Mouse (Mus musculus): Measurements from ENCODE around the gene Slc1a2. TPM values are rescaled to one million over a fixed set of nuclear protein-coding genes. Genes with fewer than 3 reads are reported as not detected.

Slc1a2 gene
- polyA plus RNA-seq, 1 experiment from 2014 or later: 18.8 TPM

DNA sequence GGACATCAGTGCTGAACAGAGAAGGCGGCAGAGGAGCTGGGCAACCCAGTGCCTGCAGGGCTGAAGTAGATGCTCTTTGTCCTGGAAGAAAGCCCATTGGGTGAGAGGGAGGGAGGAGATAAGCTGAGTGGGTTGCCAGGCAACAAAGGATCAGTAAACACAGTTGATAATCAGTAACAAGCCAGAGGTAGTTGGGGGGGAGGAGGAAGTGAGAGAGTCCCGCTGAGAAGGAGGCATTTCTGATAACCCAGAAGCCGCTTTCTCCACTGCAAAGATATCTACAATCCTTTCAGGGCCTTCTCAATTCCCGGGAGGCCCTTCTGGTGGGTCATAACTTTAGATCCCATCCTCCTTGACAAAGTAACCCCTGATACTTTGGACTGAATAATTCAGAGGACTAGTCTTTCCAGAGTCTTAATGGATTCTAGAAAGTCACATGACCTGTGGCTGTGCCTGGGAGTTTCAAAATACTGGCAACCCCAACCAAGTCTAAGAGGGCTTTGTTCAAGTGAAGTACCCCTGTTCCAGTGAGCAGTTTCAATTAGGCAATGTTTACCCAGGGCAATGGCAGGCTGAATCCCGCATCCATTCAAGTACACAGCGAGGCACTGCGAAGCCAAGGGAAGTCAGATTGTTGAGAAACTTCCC, 86.9 kb downstream of the Slc1a2 start:
- H3K4me2 ChIP-seq: peak overlapping the region; percentile 16; the same call in 1 of the 2 replicates
- peak; percentile 97 for ATAC-seq (ENCODE audit: low read depth)

DNA sequence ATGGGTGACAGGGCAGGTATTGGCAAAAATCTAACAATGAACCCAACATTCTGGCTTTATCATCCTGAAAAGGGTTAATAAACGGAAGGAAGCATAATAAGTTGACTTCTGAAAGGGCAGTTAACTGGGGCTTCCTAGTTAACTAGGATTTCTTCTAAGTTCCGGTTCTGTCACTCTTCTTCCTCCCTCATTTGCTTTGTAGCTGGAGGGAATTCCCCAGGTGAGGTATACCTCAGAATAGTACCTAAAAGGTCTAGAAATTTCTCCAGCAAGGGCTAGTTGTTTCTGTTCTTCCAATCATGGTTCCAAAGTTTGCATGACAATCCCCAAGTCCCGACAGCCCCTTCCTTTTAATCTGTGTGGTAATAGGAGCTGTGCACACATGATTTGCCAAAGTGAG, 89.3 kb downstream of the Slc1a2 start:
- peaks cover 27% of the 10 kb centered on the region for H3K36me3 ChIP-seq
- no peak overlapping the region for H3K27ac ChIP-seq (replicated peaks)
- no peaks in the 10 kb centered on the region for H3K9me3 ChIP-seq
- WGBS: 85% methylated on average over 3 of the region's 3 CpGs
- H3K4me3 ChIP-seq: no peak overlapping the region
- no peak for ATAC-seq (ENCODE audit: low read depth)
- H3K4me2 ChIP-seq: no peak overlapping the region
- H3K9ac ChIP-seq: no peak overlapping the region
- no peaks in the 10 kb centered on the region for H3K27me3 ChIP-seq
- peaks cover 19% of the 10 kb centered on the region for H3K4me1 ChIP-seq (replicated peaks)

More for the DNA sequence above, 86.9 kb downstream of the Slc1a2 start:
- H3K36me3 ChIP-seq: peaks cover 22% of the 10 kb centered on the region
- 13% methylated on average over 7 of the region's 7 CpGs for WGBS
- H3K27me3 ChIP-seq: no peaks in the 10 kb centered on the region
- peaks cover 19% of the 10 kb centered on the region for H3K4me1 ChIP-seq (replicated peaks)
- H3K4me3 ChIP-seq: no peak overlapping the region
- peak overlapping the region; percentile 55 for H3K27ac ChIP-seq (replicated peaks)
- H3K9me3 ChIP-seq: no peaks in the 10 kb centered on the region
- H3K9ac ChIP-seq: no peak overlapping the region

DNA sequence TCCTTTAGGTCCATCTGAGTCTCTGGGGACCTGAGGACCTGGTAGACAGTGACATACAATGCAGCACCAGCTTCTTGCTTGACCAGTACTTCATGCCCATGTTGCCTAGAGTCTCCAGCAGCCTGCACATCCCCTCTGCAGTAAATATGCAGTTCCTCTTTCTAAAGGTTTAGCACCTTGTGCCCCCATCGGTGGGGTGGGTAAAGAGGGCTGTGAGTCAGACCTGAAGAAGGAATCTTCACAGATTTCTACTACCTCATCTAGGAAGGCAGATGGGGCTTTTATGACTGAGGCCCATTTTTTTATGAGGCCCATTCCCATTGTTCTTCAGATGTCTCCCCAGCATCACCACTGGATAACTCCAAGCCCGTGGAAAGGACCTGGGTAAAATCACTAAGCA, 91.5 kb downstream of the Slc1a2 start:
- Histone ChIP-seq H3K9ac (no peak overlapping the region), H3K4me1 (replicated peaks) (peaks cover 14% of the 10 kb centered on the region), H3K9me3 (no peaks in the 10 kb centered on the region), H3K27me3 (no peaks in the 10 kb centered on the region), H3K4me2 (no peak overlapping the region), H3K4me3 (no peak overlapping the region), H3K27ac (replicated peaks) (no peak overlapping the region), H3K36me3 (peaks cover 27% of the 10 kb centered on the region)
- WGBS: 59% methylated on average over 2 of the region's 2 CpGs
- no peak for ATAC-seq (ENCODE audit: low read depth)

DNA sequence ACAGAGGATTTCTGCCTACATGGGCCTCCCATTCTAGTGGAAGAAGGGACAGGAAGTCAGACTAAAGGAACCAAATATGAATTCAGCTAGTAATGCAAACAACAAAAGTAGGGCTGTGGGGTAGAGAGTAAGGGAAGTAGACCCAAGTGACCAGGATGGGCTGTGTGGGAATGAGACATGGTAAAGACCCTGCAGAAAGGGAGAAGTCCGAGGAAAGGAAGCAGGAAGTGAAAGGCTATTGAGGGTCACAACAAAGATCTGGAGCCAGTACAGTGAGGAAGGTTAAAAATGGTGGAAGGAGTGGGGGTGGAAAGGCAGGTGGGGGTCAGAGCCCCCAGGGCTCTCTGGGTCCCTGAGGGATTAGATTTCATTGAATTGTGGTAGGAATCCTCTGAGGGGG, 93.4 kb downstream of the Slc1a2 start:
- Histone ChIP-seq H3K9ac (no peak overlapping the region), H3K9me3 (no peaks in the 10 kb centered on the region), H3K27me3 (no peaks in the 10 kb centered on the region), H3K27ac (replicated peaks) (no peak overlapping the region), H3K4me2 (no peak overlapping the region), H3K4me1 (replicated peaks) (0 out of 2 replicates have a peak, but pooled peaks cover 3% of the 10 kb centered on the region), H3K36me3 (peaks cover 33% of the 10 kb centered on the region), H3K4me3 (no peak overlapping the region)
- ATAC-seq (ENCODE audit: low read depth): no peak
- WGBS: 86% methylated on average over 1 of the region's 1 CpGs

DNA sequence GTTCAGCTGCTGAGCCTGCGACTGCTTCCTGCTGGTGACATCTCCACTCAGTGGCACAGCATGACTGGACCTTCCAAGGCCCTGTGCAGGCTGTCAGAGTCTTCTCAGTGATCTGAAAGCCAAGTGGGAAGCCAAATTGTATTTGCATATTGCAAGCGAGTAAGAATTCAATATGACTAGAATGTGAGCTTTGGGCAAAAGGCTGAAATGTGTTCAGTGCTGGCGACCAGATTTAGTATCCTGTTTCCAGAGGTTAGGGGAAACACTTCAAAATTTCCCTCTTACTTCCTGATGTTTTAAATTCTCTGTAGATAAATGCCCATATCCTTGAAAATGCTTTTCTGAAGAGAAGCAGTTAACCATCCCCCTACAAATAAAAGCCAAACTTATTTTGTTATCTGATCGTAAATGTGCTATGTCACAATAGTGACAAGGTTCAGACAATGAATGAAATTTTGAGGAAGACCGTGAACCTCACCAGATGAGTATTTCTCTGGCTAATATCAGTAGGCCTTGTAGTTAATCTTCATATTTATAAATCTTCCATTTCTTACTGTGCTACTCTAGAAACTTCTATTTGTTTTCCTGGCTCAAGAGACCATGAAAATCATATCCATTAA, 98.9 kb downstream of the Slc1a2 start:
- Histone ChIP-seq H3K36me3 (peaks cover 56% of the 10 kb centered on the region), H3K4me3 (no peak overlapping the region), H3K4me1 (replicated peaks) (0 out of 2 replicates have a peak, but pooled peaks cover 3% of the 10 kb centered on the region), H3K4me2 (no peak overlapping the region), H3K27me3 (no peaks in the 10 kb centered on the region), H3K27ac (replicated peaks) (no peak overlapping the region), H3K9me3 (no peaks in the 10 kb centered on the region), H3K9ac (no peak overlapping the region)
- no peak for ATAC-seq (ENCODE audit: low read depth)
- WGBS: 88% methylated on average over 5 of the region's 5 CpGs

DNA sequence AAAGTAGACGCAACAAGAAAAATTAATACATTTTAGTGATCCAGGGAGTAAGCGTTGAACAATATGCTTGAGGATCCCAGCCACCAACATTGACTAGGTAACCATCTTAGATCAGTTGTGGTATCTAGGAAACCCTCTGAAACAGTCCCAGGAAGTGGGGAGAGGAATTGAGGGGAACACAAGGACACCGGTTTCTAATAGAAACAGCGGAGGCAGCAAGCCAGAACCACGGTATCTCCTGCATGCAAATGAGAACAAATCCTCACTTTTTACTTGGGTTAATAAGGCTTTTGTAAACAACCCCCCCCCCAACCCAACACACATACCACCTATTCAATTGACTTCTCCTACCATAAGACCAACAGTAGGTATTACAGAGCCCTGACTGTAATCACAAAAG, 101.0 kb downstream of the Slc1a2 start:
- 90% methylated on average over 5 of the region's 5 CpGs for WGBS
- Histone ChIP-seq H3K27me3 (no peaks in the 10 kb centered on the region), H3K4me3 (no peak overlapping the region), H3K9ac (no peak overlapping the region), H3K4me2 (no peak overlapping the region), H3K27ac (replicated peaks) (no peak overlapping the region), H3K4me1 (replicated peaks) (no peaks in the 10 kb centered on the region), H3K36me3 (peaks cover 72% of the 10 kb centered on the region), H3K9me3 (no peaks in the 10 kb centered on the region)
- ATAC-seq (ENCODE audit: low read depth): no peak

DNA sequence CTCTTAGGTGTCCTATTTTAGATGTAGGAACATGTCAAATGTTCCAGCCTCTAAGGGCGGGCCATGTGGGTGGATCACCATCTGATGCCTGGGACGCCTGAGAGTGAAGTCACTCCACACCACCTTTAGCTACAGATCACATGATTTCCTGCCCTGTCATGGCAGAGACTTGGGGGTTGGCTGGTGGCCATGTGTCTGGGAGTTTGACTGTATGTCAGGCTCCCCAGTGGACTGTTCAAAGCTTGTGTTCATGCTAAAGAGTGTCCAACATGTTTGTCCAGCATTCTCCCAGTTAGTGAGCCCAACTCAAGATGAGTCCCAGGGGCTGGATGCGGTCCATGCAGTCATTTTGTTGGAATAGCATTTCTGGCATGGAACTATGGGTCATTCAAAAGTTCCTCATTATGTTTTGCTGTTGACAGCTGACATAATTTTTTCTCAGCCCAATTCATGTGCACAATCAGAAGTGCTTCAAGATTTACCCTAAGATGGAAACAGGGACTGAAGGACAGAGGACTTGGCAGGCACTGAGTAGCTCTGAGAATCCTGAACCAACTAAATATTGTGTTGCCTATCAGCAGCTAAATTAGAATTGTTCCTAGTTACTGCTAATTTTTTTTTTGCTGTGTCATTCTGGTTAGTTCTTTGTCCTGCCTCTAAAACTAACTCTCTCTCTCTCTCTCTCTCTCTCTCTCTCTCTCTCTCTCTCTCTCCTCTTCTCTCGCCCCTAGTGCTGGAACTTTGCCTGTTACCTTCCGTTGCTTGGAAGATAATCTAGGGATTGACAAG, 102.0 kb downstream of the Slc1a2 start:
- H3K36me3 ChIP-seq: peaks cover 79% of the 10 kb centered on the region

DNA sequence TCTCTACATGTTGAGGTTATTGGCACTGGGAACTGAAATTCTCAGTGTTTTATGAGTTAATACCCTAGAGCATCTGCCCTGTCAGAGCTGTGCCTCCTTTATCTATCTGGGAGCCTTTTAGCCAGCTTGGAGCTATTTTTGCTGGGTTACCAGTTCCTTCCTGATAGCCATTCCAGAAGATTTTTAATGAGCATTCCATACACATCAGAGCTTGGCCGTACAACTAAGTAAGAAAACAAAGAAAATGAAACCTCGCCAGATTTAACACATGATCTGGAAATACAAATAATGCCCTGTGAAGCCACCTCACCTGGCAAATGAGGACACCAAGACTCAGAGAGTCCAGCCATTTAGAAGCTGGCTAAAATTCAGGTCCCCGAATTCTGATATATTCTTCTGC, 104.7 kb downstream of the Slc1a2 start:
- Histone ChIP-seq H3K4me2 (no peak overlapping the region), H3K9ac (no peak overlapping the region), H3K4me1 (replicated peaks) (no peaks in the 10 kb centered on the region), H3K36me3 (peaks cover 86% of the 10 kb centered on the region), H3K9me3 (no peaks in the 10 kb centered on the region), H3K4me3 (no peak overlapping the region), H3K27me3 (no peaks in the 10 kb centered on the region), H3K27ac (replicated peaks) (no peak overlapping the region)
- 85% methylated on average over 3 of the region's 3 CpGs for WGBS
- ATAC-seq (ENCODE audit: low read depth): no peak

More for the DNA sequence above, 102.0 kb downstream of the Slc1a2 start:
- no peaks in the 10 kb centered on the region for H3K4me1 ChIP-seq (replicated peaks)
- H3K9ac ChIP-seq: no peak overlapping the region
- H3K9me3 ChIP-seq: no peaks in the 10 kb centered on the region
- H3K4me2 ChIP-seq: no peak overlapping the region
- WGBS: 91% methylated on average over 5 of the region's 5 CpGs
- H3K4me3 ChIP-seq: no peak overlapping the region
- no peak overlapping the region for H3K27ac ChIP-seq (replicated peaks)
- H3K27me3 ChIP-seq: no peaks in the 10 kb centered on the region
- no peak for ATAC-seq (ENCODE audit: low read depth)

DNA sequence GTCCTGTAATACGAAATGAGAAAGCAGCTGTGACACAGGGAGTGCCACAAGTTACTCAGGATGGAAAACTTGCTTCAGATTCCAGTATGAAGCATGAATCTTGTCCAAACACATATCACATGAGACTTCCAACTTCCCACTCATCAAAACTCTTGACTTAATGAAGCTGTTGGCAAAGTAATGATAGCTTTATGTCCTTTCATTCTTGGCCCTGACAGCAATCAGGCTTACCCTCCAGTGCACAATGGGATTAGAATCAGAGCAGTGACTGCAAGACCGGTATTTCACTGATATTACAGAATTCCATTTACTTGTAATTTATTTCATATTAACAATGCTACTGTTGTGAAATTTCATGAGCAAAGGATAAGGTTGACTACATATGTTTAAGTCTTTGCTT, 105.5 kb downstream of the Slc1a2 start:
- 96% methylated on average over 2 of the region's 2 CpGs for WGBS

DNA sequence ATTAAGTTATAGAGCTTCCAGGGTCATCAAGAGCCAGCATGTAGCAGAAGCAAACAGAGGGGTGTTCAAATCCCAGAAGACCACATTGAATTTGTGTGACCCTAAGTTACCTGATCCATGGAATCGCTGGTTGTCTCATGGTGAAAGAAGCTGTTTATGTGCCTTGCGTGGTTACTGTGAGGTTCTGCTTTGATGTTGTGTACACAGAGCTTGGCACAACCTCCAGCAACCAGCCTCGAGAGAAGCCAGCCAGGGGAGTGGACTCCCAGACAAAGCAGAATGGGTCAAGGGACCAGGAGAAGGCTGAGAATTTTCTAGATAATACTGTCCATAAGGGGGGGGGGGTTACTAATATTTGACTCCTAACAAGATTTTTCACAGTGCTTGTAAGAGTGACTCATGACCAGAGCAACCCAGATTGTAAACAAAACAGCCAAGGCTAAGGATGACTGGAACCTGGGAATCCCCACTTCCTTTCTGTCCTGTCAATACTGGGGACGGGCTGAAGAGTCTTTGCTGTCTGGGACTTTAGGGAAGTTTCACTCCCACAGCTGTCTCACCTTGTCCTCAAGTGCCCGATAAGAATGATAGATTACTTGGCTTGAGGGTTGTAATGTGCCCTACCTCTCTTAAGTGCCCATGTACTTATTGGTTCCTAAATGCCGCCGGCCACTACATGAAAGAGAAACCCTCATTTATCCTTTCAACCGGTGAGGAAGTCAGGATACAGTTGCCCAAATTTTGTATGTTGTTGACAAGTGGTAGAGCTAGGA, 106.3 kb downstream of the Slc1a2 start:
- Histone ChIP-seq H3K4me1 (replicated peaks) (no peaks in the 10 kb centered on the region), H3K4me2 (no peak overlapping the region), H3K4me3 (no peak overlapping the region), H3K36me3 (peaks cover 90% of the 10 kb centered on the region), H3K9ac (no peak overlapping the region), H3K27ac (replicated peaks) (no peak overlapping the region), H3K27me3 (no peaks in the 10 kb centered on the region), H3K9me3 (no peaks in the 10 kb centered on the region)
- no peak for ATAC-seq (ENCODE audit: low read depth)
- 83% methylated on average over 8 of the region's 8 CpGs for WGBS

More for the DNA sequence above, 105.5 kb downstream of the Slc1a2 start:
- Histone ChIP-seq H3K27ac (replicated peaks) (no peak overlapping the region), H3K4me1 (replicated peaks) (no peaks in the 10 kb centered on the region), H3K36me3 (peaks cover 90% of the 10 kb centered on the region), H3K9ac (no peak overlapping the region), H3K27me3 (no peaks in the 10 kb centered on the region), H3K4me3 (no peak overlapping the region), H3K4me2 (no peak overlapping the region), H3K9me3 (no peaks in the 10 kb centered on the region)
- no peak for ATAC-seq (ENCODE audit: low read depth)

DNA sequence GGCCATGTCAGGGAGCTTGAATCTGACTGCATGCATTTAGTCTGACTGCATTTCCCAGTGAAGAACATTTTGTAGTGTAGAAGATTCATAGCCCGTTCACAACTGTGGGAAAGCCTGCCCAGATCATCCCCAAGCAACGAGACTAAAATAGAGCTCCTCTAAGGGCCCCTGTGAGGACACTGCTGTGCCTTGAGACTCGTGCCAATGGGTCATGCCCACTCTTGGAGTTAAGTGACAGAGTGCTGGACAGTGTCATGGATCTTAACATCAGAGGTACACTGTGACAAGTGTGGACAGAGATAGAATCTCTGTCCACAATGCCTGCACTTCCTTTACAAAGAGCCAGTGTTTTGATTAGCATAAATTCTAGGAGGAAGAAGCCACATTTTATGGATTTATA, 109.8 kb downstream of the Slc1a2 start:
- no peak overlapping the region for H3K4me2 ChIP-seq
- H3K27me3 ChIP-seq: no peaks in the 10 kb centered on the region
- H3K27ac ChIP-seq (replicated peaks): no peak overlapping the region
- H3K4me3 ChIP-seq: no peak overlapping the region
- H3K4me1 ChIP-seq (replicated peaks): no peaks in the 10 kb centered on the region
- H3K9me3 ChIP-seq: no peaks in the 10 kb centered on the region
- H3K9ac ChIP-seq: no peak overlapping the region
- ATAC-seq (ENCODE audit: low read depth): no peak
- peaks cover 77% of the 10 kb centered on the region for H3K36me3 ChIP-seq
- 78% methylated on average over 3 of the region's 3 CpGs for WGBS

DNA sequence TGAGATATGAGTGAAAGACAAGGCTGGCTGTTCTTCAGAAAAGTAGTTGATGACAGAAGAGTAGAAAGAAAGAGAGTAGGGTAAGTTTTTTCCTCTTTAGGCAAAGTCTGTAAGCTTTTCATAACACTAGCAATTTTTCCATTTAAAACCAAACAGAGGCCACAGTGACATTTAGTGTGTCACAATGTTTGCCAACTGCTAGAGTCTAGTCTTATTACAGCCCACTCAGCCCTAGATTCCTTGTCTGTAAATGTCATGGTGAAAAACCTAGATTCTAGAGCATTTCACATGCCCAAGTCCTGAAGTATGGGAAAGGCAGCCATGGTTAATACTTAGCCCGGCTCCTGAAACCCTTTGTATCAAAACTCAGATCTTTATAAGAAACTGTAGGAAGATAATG, 112.8 kb downstream of the Slc1a2 start:
- H3K27me3 ChIP-seq: no peaks in the 10 kb centered on the region
- H3K4me1 ChIP-seq (replicated peaks): no peaks in the 10 kb centered on the region
- H3K9me3 ChIP-seq: no peaks in the 10 kb centered on the region
- H3K4me2 ChIP-seq: no peak overlapping the region
- peaks cover 53% of the 10 kb centered on the region for H3K36me3 ChIP-seq
- WGBS: 94% methylated on average over 1 of the region's 1 CpGs
- H3K9ac ChIP-seq: no peak overlapping the region
- ATAC-seq (ENCODE audit: low read depth): no peak
- H3K4me3 ChIP-seq: no peak overlapping the region
- no peak overlapping the region for H3K27ac ChIP-seq (replicated peaks)

Measured in neural tube, embryonic 13.5 days (tissue).